Mouse (Mus musculus) CH12.LX (cell line): Measurements from ENCODE around the gene Strc. TPM values are rescaled to one million over a fixed set of nuclear protein-coding genes. Genes with fewer than 3 reads are reported as not detected.

Source experiments
- DNase-seq: peaks from one replicate; pipeline ENCODE4 v3.0.0-alpha.2; 2013; ENCODE audit errors: extremely low read depth
- H3K27ac ChIP-seq: 2 replicates; pipeline ENCODE4 v1.5.1; 2012; ENCODE audit warnings: low read depth, mild to moderate bottlenecking, control low read depth, moderate library complexity; ENCODE audit not compliant: insufficient read depth
- H3K27me3 ChIP-seq: replicated peaks from 2 replicates; pipeline ENCODE3; 2012; ENCODE audit warnings: inconsistent platforms
- H3K36me3 ChIP-seq, 2 experiments: replicated peaks in 1 of 2; 2 replicates each; pipeline versions ENCODE3 to v1.6.1; 2012; ENCODE audit warnings: inconsistent platforms in 1 of 2, low read length in 1 of 2, mild to moderate bottlenecking in 1 of 2, mixed read lengths in 1 of 2, moderate library complexity in 1 of 2; ENCODE audit not compliant: control insufficient read depth in 1 of 2, insufficient read depth in 1 of 2
- H3K4me1 ChIP-seq, 2 experiments: 2 replicates each; pipeline ENCODE4 v1.6.1; 2012; ENCODE audit warnings: inconsistent platforms in 1 of 2, moderate library complexity in 1 of 2; ENCODE audit not compliant: insufficient read depth in 2 of 2, control insufficient read depth in 1 of 2
- H3K4me2 ChIP-seq: 2 replicates; pipeline ENCODE4 v1.6.1; 2012; ENCODE audit warnings: low read depth, mild to moderate bottlenecking, control low read depth; ENCODE audit not compliant: poor library complexity, insufficient read depth, severe bottlenecking
- H3K4me3 ChIP-seq, 3 experiments: fragments of 150-350 bp in 1 of 3; sonication (generic) in 1 of 3; replicated peaks in 1 of 3; 2 replicates each; pipeline versions ENCODE3 to v1.5.1; 2011 to 2012; ENCODE audit warnings: low read depth in 2 of 3, low read length in 2 of 3, mild to moderate bottlenecking in 2 of 3, moderate library complexity in 2 of 3, control low read depth in 1 of 3, improper control_type of control experiment in 1 of 3, inconsistent platforms in 1 of 3, mixed read lengths in 1 of 3; ENCODE audit not compliant: poor library complexity in 1 of 3
- H3K79me2 ChIP-seq: replicated peaks from 2 replicates; pipeline ENCODE4 v1.6.1; 2012; ENCODE audit warnings: mild to moderate bottlenecking, moderate library complexity; ENCODE audit not compliant: control insufficient read depth, poor library complexity, insufficient read depth, severe bottlenecking; ENCODE audit errors: extremely low read depth
- H3K9ac ChIP-seq: 2 replicates; pipeline ENCODE4 v1.6.1; 2012; ENCODE audit warnings: low read depth, mild to moderate bottlenecking, control low read depth, moderate library complexity; ENCODE audit not compliant: insufficient read depth
- H3K9me3 ChIP-seq: replicated peaks from 2 replicates; pipeline ENCODE3; 2012; ENCODE audit warnings: low read length, inconsistent platforms, mixed read lengths
- BHLHE40 ChIP-seq: IDR thresholded peaks from 2 replicates; pipeline ENCODE4 v1.6.1; 2011; ENCODE audit warnings: mild to moderate bottlenecking, low read depth, low read length, improper control_type of control experiment
- ELF1 ChIP-seq: IDR thresholded peaks from 2 replicates; pipeline ENCODE4 v1.6.1; 2014; ENCODE audit warnings: low read depth, mild to moderate bottlenecking, inconsistent platforms, low read length, improper control_type of control experiment
- JUN ChIP-seq: IDR thresholded peaks from 2 replicates; pipeline ENCODE4 v1.6.1; 2011; ENCODE audit warnings: low read depth, mild to moderate bottlenecking, low read length, improper control_type of control experiment, moderate library complexity; ENCODE audit not compliant: insufficient read depth
- KAT2A ChIP-seq: IDR thresholded peaks from 2 replicates; pipeline ENCODE4 v1.6.1; 2012; ENCODE audit warnings: low read length, improper control_type of control experiment, inconsistent platforms; ENCODE audit not compliant: insufficient replicate concordance
- MAFK ChIP-seq: IDR thresholded peaks from 2 replicates; pipeline ENCODE4 v1.6.1; 2011; ENCODE audit warnings: low read length, improper control_type of control experiment; ENCODE audit not compliant: insufficient replicate concordance
- MAX ChIP-seq: IDR thresholded peaks from 2 replicates; pipeline ENCODE4 v1.6.1; 2011; ENCODE audit warnings: low read length, improper control_type of control experiment
- MEF2A ChIP-seq: IDR thresholded peaks from 2 replicates; pipeline ENCODE4 v1.6.1; 2014; ENCODE audit warnings: low read depth, mild to moderate bottlenecking, inconsistent platforms, low read length, improper control_type of control experiment, borderline replicate concordance
- MXI1 ChIP-seq: IDR thresholded peaks from 2 replicates; pipeline ENCODE4 v1.6.1; 2011; ENCODE audit warnings: mild to moderate bottlenecking, low read depth, low read length, improper control_type of control experiment
- PAX5 ChIP-seq: IDR thresholded peaks from 2 replicates; pipeline ENCODE4 v1.6.1; 2012; ENCODE audit warnings: low read length, inconsistent platforms, mixed read lengths
- POLR2A ChIP-seq: IDR thresholded peaks from 2 replicates; pipeline ENCODE4 v1.6.1; 2011; ENCODE audit warnings: low read depth, mild to moderate bottlenecking, improper control_type of control experiment, low read length
- POLR2AphosphoS2 ChIP-seq: IDR thresholded peaks from 2 replicates; pipeline ENCODE4 v1.6.1; 2011; ENCODE audit warnings: low read depth, low read length, improper control_type of control experiment
- RAD21 ChIP-seq: IDR thresholded peaks from 2 replicates; pipeline ENCODE4 v1.6.1; 2011; ENCODE audit warnings: low read depth, mild to moderate bottlenecking, low read length, improper control_type of control experiment, moderate library complexity
- SMC3 ChIP-seq: IDR thresholded peaks from 2 replicates; pipeline ENCODE4 v1.6.1; 2011; ENCODE audit warnings: low read depth, low read length, improper control_type of control experiment
- TCF12 ChIP-seq: IDR thresholded peaks from 2 replicates; pipeline ENCODE4 v1.6.1; 2014; ENCODE audit warnings: low read depth, mild to moderate bottlenecking, inconsistent platforms, low read length, improper control_type of control experiment
- UBTF ChIP-seq: IDR thresholded peaks from 2 replicates; pipeline ENCODE4 v1.6.1; 2012; ENCODE audit warnings: low read depth, mild to moderate bottlenecking, inconsistent platforms, low read length, improper control_type of control experiment, moderate library complexity
- USF2 ChIP-seq: conservative IDR thresholded peaks from 2 replicates; pipeline ENCODE4 v1.6.1; 2011; ENCODE audit warnings: low read depth, low read length, improper control_type of control experiment
- ZC3H11A ChIP-seq: IDR thresholded peaks from 2 replicates; pipeline ENCODE4 v1.6.1; 2012; ENCODE audit warnings: low read depth, mild to moderate bottlenecking, inconsistent platforms, low read length, improper control_type of control experiment
- ZKSCAN1 ChIP-seq: IDR thresholded peaks from 2 replicates; pipeline ENCODE4 v1.6.1; 2012; ENCODE audit warnings: low read depth, inconsistent platforms, low read length, improper control_type of control experiment, borderline replicate concordance
- ZMIZ1 ChIP-seq: IDR thresholded peaks from 2 replicates; pipeline ENCODE4 v1.6.1; 2012; ENCODE audit warnings: low read depth, mild to moderate bottlenecking, inconsistent platforms, low read length, improper control_type of control experiment
- dilution Hi-C: fragments of 300-500 bp; cut with MboI; formaldehyde crosslinking; loops from 2 replicates; pipeline ENCODE4 v1.14.3; 2020; ENCODE audit warnings: low sequenced_read_pairs; ENCODE audit not compliant: extremely low pct_unique_long_range_greater_than_20kb, extremely low pct_ligation_motif_present
- in situ Hi-C: fragments of 300-500 bp; cut with MboI; formaldehyde crosslinking; loops from 3 replicates; pipeline ENCODE4 v1.14.3; 2019; ENCODE audit warnings: low sequenced_read_pairs, low pct_ligation_motif_present, low pct_unique_long_range_greater_than_20kb, mixed read lengths
- polyA plus RNA-seq: library from polyadenylated mRNA; unstranded; fragments of >175 nt; gene quantifications from 2 replicates; pipeline ENCODE4 v1.2.1, GENCODE M21; 2012; ENCODE audit warnings: low read depth; ENCODE audit not compliant: insufficient read length
- total RNA-seq, 2 experiments: library from RNA; depleted of rRNA; stranded (reverse); fragments of 300-350 nt in 1 of 2; fragments of >200 nt in 1 of 2; gene quantifications; 2 replicates each; pipeline ENCODE4 v1.2.3; 2012 to 2014

Gene Strc
- total and polyA plus RNA-seq, 3 experiments = 1.6 to 9.2 (median 6.3) TPM

- H3K4me2 ChIP-seq = peak overlapping the region; percentile 34; the same call in 1 of the 2 replicates
- no peak overlapping the region for H3K27ac ChIP-seq
- DNase-seq = no peak
- H3K79me2 ChIP-seq = peaks cover 69% of the 10 kb centered on the region
- dilution Hi-C loops (no loop called here), in situ Hi-C loops (no loop called here)
- H3K9me3 ChIP-seq = no peaks in the 10 kb centered on the region
- H3K9ac ChIP-seq = no peak overlapping the region
- H3K36me3 ChIP-seq = peaks cover 8 to 41% of the 10 kb centered on the region in 2 experiments
- H3K4me1 ChIP-seq = peaks cover 8 to 54% of the 10 kb centered on the region in 2 experiments; a peak in 3 of 4 replicates
- no peak overlapping the region for H3K4me3 ChIP-seq
- no peaks in the 10 kb centered on the region for H3K27me3 ChIP-seq
- TF ChIP-seq SMC3 = no peak
- TF ChIP-seq MXI1 = no peak
- TF ChIP-seq MEF2A = no peak
- no peak for TF ChIP-seq ELF1
- TF ChIP-seq MAX = no peak
- no peak for TF ChIP-seq BHLHE40
- TF ChIP-seq, all 38 proteins: peak for 0
These were observed 29.4 kb upstream of the Strc start for GRCm38 (mm10) chr2:121416356-121416755.

GRCm38 (mm10) chr2:121415591-121415990 is 28.6 kb upstream of the Strc start:
- Histone ChIP-seq H3K9ac (peak overlapping the region; percentile 36), H3K9me3 (no peaks in the 10 kb centered on the region), H3K4me2 (peak overlapping the region; percentile 94), H3K36me3 (peaks cover 8 to 39% of the 10 kb centered on the region in 2 experiments), H3K27me3 (no peaks in the 10 kb centered on the region), H3K4me3 (peak overlapping the region in 2 of 3 experiments; percentile 72 to 96), H3K27ac (no peak overlapping the region), H3K4me1 (peaks cover 8 to 54% of the 10 kb centered on the region in 2 experiments; a peak in 3 of 4 replicates), H3K79me2 (peaks cover 62% of the 10 kb centered on the region)
- DNase-seq = no peak
- dilution Hi-C loops = no loop called here
- in situ Hi-C loops = no loop called here
- TF ChIP-seq ZC3H11A (no peak), KAT2A (no peak), POLR2A (no peak), ZKSCAN1 (no peak), SMC3 (no peak), MAFK (no peak), JUN (no peak), MEF2A (no peak), USF2 (no peak), POLR2AphosphoS2 (no peak), UBTF (no peak), TCF12 (no peak), RAD21 (no peak), BHLHE40 (no peak), ZMIZ1 (no peak), PAX5 (no peak)
